Mouse (Mus musculus) embryonic fibroblast, embryonic 13.5 days (primary cell): Measurements from ENCODE around the gene Susd2.

Experiments used
- CTCF ChIP-seq: IDR thresholded peaks from 2 replicates; pipeline ENCODE4 v1.5.1; 2011; ENCODE audit warnings: mild to moderate bottlenecking, control low read depth, low read length, moderate library complexity, borderline replicate concordance; ENCODE audit not compliant: insufficient read depth
- POLR2A ChIP-seq: IDR thresholded peaks from 2 replicates; pipeline ENCODE4 v1.6.1; 2011; ENCODE audit warnings: low read depth, mild to moderate bottlenecking, control low read depth, low read length, moderate library complexity

- no peak for TF ChIP-seq CTCF
- TF ChIP-seq POLR2A: no peak
Measured at GRCm38 (mm10) chr10:75661381-75661780, 17.6 kb upstream of the Susd2 start.
